Mouse (Mus musculus): ENCODE results near the gene Carnmt1. TPM values are rescaled to one million over a fixed set of nuclear protein-coding genes. Genes with fewer than 3 reads are reported as not detected.

The Carnmt1 gene
- polyA plus RNA-seq, 2 experiments = 7.7 to 23.0 TPM

- Histone ChIP-seq H3K9me3 (ENCODE audit: control insufficient read depth, low read length) (no peaks in the 10 kb centered on the region), H3K27ac (no peak within 1 kb of the TSS), H3K36me3 (replicated peaks; ENCODE audit: control insufficient read depth, insufficient read depth, low read depth) (no peaks in the 10 kb centered on the region), H3K9ac (replicated peaks) (peak within 1 kb of the TSS; percentile 5; the same call in 1 of the 2 replicates), H3K4me1 (replicated peaks; ENCODE audit: control insufficient read depth in 2 of 2, insufficient read depth in 2 of 2, low read length in 1 of 2) (no peaks in the 10 kb centered on the region), H3K4me2 (ENCODE audit: low read depth) (peak within 1 kb of the TSS; percentile 59), H3K27me3 (ENCODE audit: control insufficient read depth, insufficient read depth, low read length) (peaks cover 9% of the 10 kb centered on the region), H3K4me3 (ENCODE audit: insufficient read depth in 1 of 2, low read depth in 2 of 2, low read length in 2 of 2) (peak within 1 kb of the TSS; percentile 20 to 40)
- DNase-seq (ENCODE audit: low read depth in 3 of 3, low spot score in 3 of 3) = no peak
- ATAC-seq (ENCODE audit: insufficient read depth) = no peak
- 5% methylated on average over 41 of the region's 41 CpGs for WGBS (ENCODE audit: insufficient replicate concordance)
- no peak for TF ChIP-seq CTCF (IDR thresholded peaks at IDR 0.05; ENCODE audit: low read depth)
- TF ChIP-seq EP300 (IDR thresholded peaks at IDR 0.05; ENCODE audit: low read depth) = no peak
These were observed 79.2 kb downstream of the Carnmt1 start, which contains the start of gene Trpm6 for GRCm38 (mm10) chr19:18749598-18750339. Gene Trpm6, plus strand, starts transcription at chr19:18749983.

Other genes starting within 250 kb of the Carnmt1 start
- gene Ostf1, start 38.9 kb upstream of the Carnmt1 start, polyA plus RNA-seq (2012; rRNA removed) = 18.5 and 29.8 TPM in 2 replicates
- 56.9 and 58.6 TPM in 2 replicates for gene Ostf1, start 38.9 kb upstream of the Carnmt1 start, polyA plus RNA-seq (2014; fragmentation: Nextera tagmentation; extraction: Ambion mirVana)
- gene Nmrk1, start 38.8 kb upstream of the Carnmt1 start, polyA plus RNA-seq (2012; rRNA removed) = 3.3 and 3.5 TPM in 2 replicates
- gene Nmrk1, start 38.8 kb upstream of the Carnmt1 start, polyA plus RNA-seq (2014; fragmentation: Nextera tagmentation; extraction: Ambion mirVana) = 2.6 and 3.5 TPM in 2 replicates
- gene D030056L22Rik, start 42.4 kb downstream of the Carnmt1 start, polyA plus RNA-seq (2012; rRNA removed) = 25.1 and 28.3 TPM in 2 replicates
- gene D030056L22Rik, start 42.4 kb downstream of the Carnmt1 start, polyA plus RNA-seq (2014; fragmentation: Nextera tagmentation; extraction: Ambion mirVana) = 36.6 and 41.8 TPM in 2 replicates
- gene Trpm6, start 79.2 kb downstream of the Carnmt1 start, polyA plus RNA-seq (2012; rRNA removed) = 0.01 TPM in 1 of 2 replicates, not detected in the other
- gene Trpm6, start 79.2 kb downstream of the Carnmt1 start, polyA plus RNA-seq (2014; fragmentation: Nextera tagmentation; extraction: Ambion mirVana) = not detected in 2 replicates

All from liver, embryonic 14.5 days (tissue).